Mouse (Mus musculus) ES-E14 (cell line): ENCODE results near the gene Uts2b. TPM values are rescaled to one million over a fixed set of nuclear protein-coding genes. Genes with fewer than 3 reads are reported as not detected.

Source experiments
- DNase-seq: peaks from one replicate; pipeline ENCODE4 v3.0.0-alpha.2; 2013; ENCODE audit warnings: low read depth, low spot score
- H3K27ac ChIP-seq: 2 replicates; pipeline ENCODE4 v1.5.1; 2012; ENCODE audit warnings: low read depth, mild to moderate bottlenecking, low read length, moderate library complexity, mixed read lengths; ENCODE audit not compliant: poor library complexity, insufficient read depth, severe bottlenecking
- H3K36me3 ChIP-seq: 2 replicates; pipeline ENCODE4 v1.6.1; 2012; ENCODE audit warnings: mild to moderate bottlenecking, low read length, moderate library complexity, mixed read lengths; ENCODE audit not compliant: control insufficient read depth, poor library complexity, insufficient read depth, severe bottlenecking
- H3K4me1 ChIP-seq, 2 experiments: fragments of 150-350 bp in 1 of 2; sonication (generic) in 1 of 2; 2 replicates each; pipeline ENCODE4 v1.6.1; 2012; ENCODE audit warnings: low read length in 2 of 2, mild to moderate bottlenecking in 1 of 2, mixed read lengths in 1 of 2; ENCODE audit not compliant: control insufficient read depth in 2 of 2, insufficient read depth in 2 of 2, poor library complexity in 1 of 2
- H3K4me3 ChIP-seq, 2 experiments: fragments of 150-350 bp in 1 of 2; sonication (generic) in 1 of 2; 2 replicates each; pipeline ENCODE4 v1.5.1; 2012; ENCODE audit warnings: low read length in 2 of 2, low read depth in 1 of 2, mild to moderate bottlenecking in 1 of 2, mixed read lengths in 1 of 2; ENCODE audit not compliant: insufficient read depth in 1 of 2, poor library complexity in 1 of 2, severe bottlenecking in 1 of 2
- H3K9ac ChIP-seq: 2 replicates; pipeline ENCODE4 v1.6.1; 2012; ENCODE audit warnings: low read depth, mild to moderate bottlenecking, low read length, mixed read lengths; ENCODE audit not compliant: poor library complexity, insufficient read depth, severe bottlenecking
- H3K9me3 ChIP-seq: fragments of 150-350 bp; sonication (generic); 2 replicates; pipeline ENCODE4 v1.6.1; 2012; ENCODE audit warnings: low read depth, mild to moderate bottlenecking, low read length; ENCODE audit not compliant: control insufficient read depth, insufficient read depth
- CHD2 ChIP-seq: IDR thresholded peaks from 2 replicates; pipeline ENCODE4 v1.6.1; 2014; ENCODE audit warnings: mild to moderate bottlenecking, low read depth, low read length, inconsistent platforms
- HCFC1 ChIP-seq: IDR thresholded peaks from 2 replicates; pipeline ENCODE4 v1.6.1; 2012; ENCODE audit warnings: low read length, inconsistent platforms, borderline replicate concordance; ENCODE audit not compliant: insufficient read depth
- MAFK ChIP-seq: IDR thresholded peaks from 2 replicates; pipeline ENCODE4 v1.6.1; 2014; ENCODE audit warnings: mild to moderate bottlenecking, low read depth, low read length, inconsistent platforms; ENCODE audit not compliant: insufficient read depth
- ZC3H11A ChIP-seq: IDR thresholded peaks from 2 replicates; pipeline ENCODE4 v1.6.1; 2012; ENCODE audit warnings: low read depth, mild to moderate bottlenecking, inconsistent platforms, low read length, borderline replicate concordance
- ZNF384 ChIP-seq: IDR thresholded peaks from 2 replicates; pipeline ENCODE4 v1.6.1; 2012; ENCODE audit warnings: low read depth, low read length, inconsistent platforms
- in situ Hi-C, 2 experiments: fragments of 600-800 bp; cut with MboI; formaldehyde crosslinking; loops; one replicate each; pipeline ENCODE4 v1.15.1; 2025; ENCODE audit warnings: low sequenced_read_pairs in 2 of 2, inconsistent platforms in 1 of 2; ENCODE audit not compliant: unreplicated experiment in 2 of 2
- total RNA-seq: library from RNA; depleted of rRNA; stranded (reverse); fragments of 300-350 nt; gene quantifications from 2 replicates; pipeline ENCODE4 v1.2.3, GENCODE M21; 2012

Uts2b gene
- total RNA-seq, 1 experiment: 0.76 TPM

- no peak for DNase-seq
- H3K9me3 ChIP-seq: no peaks in the 10 kb centered on the region
- no peak overlapping the region for H3K9ac ChIP-seq
- no peak overlapping the region for H3K4me3 ChIP-seq
- TF ChIP-seq ZNF384: no peak
- no peak overlapping the region for H3K27ac ChIP-seq
- in situ Hi-C loops: no loop called here
- no peaks in the 10 kb centered on the region for H3K36me3 ChIP-seq
- H3K4me1 ChIP-seq: no peaks in the 10 kb centered on the region
Measured at GRCm38 (mm10) chr16:27360059-27360458, 10.0 kb downstream of the Uts2b start.

- Histone ChIP-seq H3K9ac (no peak overlapping the region), H3K4me1 (no peaks in the 10 kb centered on the region), H3K36me3 (no peaks in the 10 kb centered on the region), H3K9me3 (no peaks in the 10 kb centered on the region), H3K4me3 (no peak overlapping the region), H3K27ac (no peak overlapping the region)
- no peak for DNase-seq
- no peak for TF ChIP-seq ZC3H11A
- no peak for TF ChIP-seq HCFC1
- TF ChIP-seq MAFK: no peak
- TF ChIP-seq ZNF384: no peak
- no peak for TF ChIP-seq CHD2
- in situ Hi-C loops: no loop called here
Measured at GRCm38 (mm10) chr16:27354464-27354863, 15.6 kb downstream of the Uts2b start.

- no peaks in the 10 kb centered on the region for H3K4me1 ChIP-seq
- no peak overlapping the region for H3K4me3 ChIP-seq
- H3K36me3 ChIP-seq: no peaks in the 10 kb centered on the region
- H3K9ac ChIP-seq: no peak overlapping the region
- TF ChIP-seq CHD2 (no peak), ZC3H11A (no peak), ZNF384 (no peak), HCFC1 (no peak), MAFK (no peak)
- no peaks in the 10 kb centered on the region for H3K9me3 ChIP-seq
- in situ Hi-C loops: no loop called here
- DNase-seq: no peak
- H3K27ac ChIP-seq: no peak overlapping the region
Measured at GRCm38 (mm10) chr16:27349878-27350532, 20.0 kb downstream of the Uts2b start.

GRCm38 (mm10) chr16:27349235-27349634, 20.8 kb downstream of the Uts2b start:
- Histone ChIP-seq H3K9me3 (no peaks in the 10 kb centered on the region), H3K36me3 (no peaks in the 10 kb centered on the region), H3K4me3 (no peak overlapping the region), H3K4me1 (no peaks in the 10 kb centered on the region), H3K9ac (no peak overlapping the region), H3K27ac (no peak overlapping the region)
- in situ Hi-C loops: no loop called here
- no peak for DNase-seq
- no peak for TF ChIP-seq HCFC1
- TF ChIP-seq CHD2: no peak
- no peak for TF ChIP-seq MAFK
- no peak for TF ChIP-seq ZC3H11A
- no peak for TF ChIP-seq ZNF384

GRCm38 (mm10) chr16:27348359-27348758, 21.7 kb downstream of the Uts2b start:
- no peaks in the 10 kb centered on the region for H3K9me3 ChIP-seq
- no peaks in the 10 kb centered on the region for H3K4me1 ChIP-seq
- no peaks in the 10 kb centered on the region for H3K36me3 ChIP-seq
- in situ Hi-C loops: no loop called here
- no peak overlapping the region for H3K27ac ChIP-seq
- H3K4me3 ChIP-seq: no peak overlapping the region
- no peak overlapping the region for H3K9ac ChIP-seq
- TF ChIP-seq HCFC1: no peak
- TF ChIP-seq CHD2: no peak
- TF ChIP-seq ZC3H11A: no peak
- no peak for TF ChIP-seq ZNF384
- no peak for TF ChIP-seq MAFK
- no peak for DNase-seq
